Mouse (Mus musculus) spleen, adult 2 months (tissue): ENCODE data around the gene Lmtk2.

Source experiments
- CTCF ChIP-seq: fragments of 200-500 bp; IDR thresholded peaks from 2 replicates; pipeline ENCODE4 v1.5.1; 2011; ENCODE audit warnings: mild to moderate bottlenecking, inconsistent platforms; ENCODE audit not compliant: insufficient read depth, insufficient read length, insufficient replicate concordance; ENCODE audit errors: extremely low read depth
- POLR2A ChIP-seq: fragments of 200-500 bp; IDR thresholded peaks from 2 replicates; pipeline ENCODE4 v1.6.1; 2011; ENCODE audit warnings: low read depth, low read length, inconsistent platforms

DNA sequence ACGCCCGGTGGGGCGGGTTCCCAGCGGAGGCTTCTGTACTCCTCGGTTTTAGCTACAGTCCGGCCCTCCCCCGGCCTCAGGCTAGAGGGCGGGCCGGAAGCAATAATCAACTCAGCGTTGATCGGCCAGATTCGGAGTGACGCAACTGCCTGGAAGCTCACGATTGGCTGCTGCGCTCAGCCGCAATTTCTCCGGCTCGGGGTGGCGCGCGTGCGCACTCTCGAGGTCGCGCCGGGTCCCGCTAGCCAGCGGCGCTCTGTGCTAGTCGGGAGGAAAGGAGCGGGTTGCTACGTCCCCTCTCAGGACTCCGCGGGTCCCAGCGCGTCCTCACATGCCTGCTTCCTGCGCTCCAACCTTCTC lies 123.2 kb downstream of the Lmtk2 start, which contains the start of gene Tecpr1:
- TF ChIP-seq CTCF, result no peak
- no peak; the same call in none of the 2 replicates for TF ChIP-seq POLR2A
